21 mouse cellular contexts compared by ENCODE assay signal in the genomic region with DNA sequence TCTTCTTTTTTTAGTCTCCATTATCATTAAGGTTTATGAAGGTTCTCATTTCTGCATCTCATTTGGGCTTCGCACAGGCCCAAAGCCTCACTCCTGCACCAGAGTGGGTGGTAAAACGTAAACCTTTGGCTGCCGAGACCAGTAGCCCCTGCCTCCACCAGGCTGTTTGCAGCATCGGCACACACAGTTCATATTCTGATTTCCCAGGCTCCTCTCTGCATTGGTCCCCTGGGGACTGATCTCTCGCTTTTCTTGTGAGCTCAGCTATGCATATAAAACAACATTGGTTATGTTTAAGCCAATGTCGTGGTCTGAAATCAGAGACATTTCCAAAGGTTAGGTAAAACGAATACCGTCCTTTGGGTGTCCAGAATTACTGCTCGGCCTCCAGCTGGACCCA. TPM values are rescaled to one million over a fixed set of nuclear protein-coding genes. Genes with fewer than 3 reads are reported as not detected.
DNase-seq lines count a peak whose midpoint lies in the region; ATAC-seq lines count a peak whose summit lies in the region.
"Had no signal": no experiment of that assay in that cellular context is flagged by ENCODE, and none has a peak within 500 bp of the region (broad histone marks: within the 10 kb centered on the region; RNA-seq: fewer than 3 reads in every experiment).

No protein-coding gene starts in this region.

- peak overlapping the region; percentile 75 for H3K27ac ChIP-seq in neural tube, embryonic 13.5 days (replicated peaks)
- peak overlapping the region; percentile 70 for H3K27ac ChIP-seq in midbrain, embryonic 14.5 days (replicated peaks; ENCODE audit: low read depth, low read length)
- H3K27ac ChIP-seq: forebrain, embryonic 10.5 days; heart, embryonic 13.5 days; stomach, postnatal 0 days had no signal

- H3K36me3 ChIP-seq in neural tube, embryonic 13.5 days = 0 out of 2 replicates have a peak, but pooled peaks cover 3% of the 10 kb centered on the region
- H3K36me3 ChIP-seq in midbrain, embryonic 14.5 days (ENCODE audit: control insufficient read depth, insufficient read depth, low read length) = no peaks in the 10 kb centered on the region
- H3K36me3 ChIP-seq: forebrain, embryonic 10.5 days; G1E; heart, embryonic 13.5 days had no signal

- ATAC-seq in frontal cortex, adult (ENCODE audit: low TSS enrichment) = peak; percentile 27; the same call in 1 of the 2 replicates
- 0 out of 2 replicates have a peak, but pooled peaks have one; percentile 28 for ATAC-seq in neural tube, embryonic 13.5 days (ENCODE audit: low read depth)
- no peak for ATAC-seq in midbrain, embryonic 14.5 days (ENCODE audit: low FRiP score, low TSS enrichment)
- ATAC-seq in monocyte, adult 5-6 weeks (replicated peaks; ENCODE audit: insufficient number of reproducible peaks, low FRiP score, low TSS enrichment, poor library complexity, severe bottlenecking) = no peak
- ATAC-seq: CD4-positive, CD25-positive, alpha-beta regulatory T cell, adult 4 months; lung, postnatal 0 days had no signal

- H3K4me3 ChIP-seq in neural tube, embryonic 13.5 days = no peak overlapping the region
- no peak overlapping the region for H3K4me3 ChIP-seq in midbrain, embryonic 14.5 days (replicated peaks; ENCODE audit: low read depth, low read length)
- H3K4me3 ChIP-seq: forebrain, embryonic 10.5 days; heart, embryonic 13.5 days had no signal

- no peak for DNase-seq in frontal cortex, postnatal 14 days (ENCODE audit: low spot score in 2 of 2)
- DNase-seq in neural tube, embryonic 10.5 days (ENCODE audit: extremely low spot score, low spot score) = no peak
- DNase-seq in midbrain, embryonic 14.5 days = peak; percentile 77
- DNase-seq in gastrocnemius, postnatal 36 days = no peak
- DNase-seq: adrenal gland, postnatal 14 days; cerebellum, adult 11-12 months; cerebellum, postnatal 36 days; gastrocnemius, postnatal 10 days; heart, adult 18-20 months; liver; right cerebral cortex, adult 18-20 months; thymus, postnatal 14 days had no signal

- peaks cover 19% of the 10 kb centered on the region for H3K27me3 ChIP-seq in neural tube, embryonic 13.5 days
- H3K27me3 ChIP-seq in midbrain, embryonic 14.5 days (ENCODE audit: control insufficient read depth, insufficient read depth, low read length) = no peaks in the 10 kb centered on the region

- no peak overlapping the region for H3K4me2 ChIP-seq in neural tube, embryonic 13.5 days
- H3K4me2 ChIP-seq in midbrain, embryonic 14.5 days (ENCODE audit: low read length) = no peak overlapping the region
- H3K4me2 ChIP-seq: heart, embryonic 13.5 days had no signal

- H3K9ac ChIP-seq in neural tube, embryonic 13.5 days = no peak overlapping the region
- H3K9ac ChIP-seq in midbrain, embryonic 14.5 days (replicated peaks; ENCODE audit: low read length) = no peak overlapping the region
- H3K9ac ChIP-seq: heart, embryonic 13.5 days had no signal

- no peaks in the 10 kb centered on the region for H3K9me3 ChIP-seq in neural tube, embryonic 13.5 days
- no peaks in the 10 kb centered on the region for H3K9me3 ChIP-seq in midbrain, embryonic 14.5 days (ENCODE audit: control insufficient read depth, low read length)
- H3K9me3 ChIP-seq: forebrain, embryonic 10.5 days; heart, embryonic 13.5 days had no signal

- WGBS in neural tube, embryonic 13.5 days = 45% methylated on average over 9 of the region's 9 CpGs
- 46% methylated on average over 9 of the region's 9 CpGs for WGBS in midbrain, embryonic 14.5 days

- peaks cover 33% of the 10 kb centered on the region for H3K4me1 ChIP-seq in neural tube, embryonic 13.5 days (replicated peaks)
- H3K4me1 ChIP-seq in midbrain, embryonic 14.5 days (ENCODE audit: control insufficient read depth, insufficient read depth, low read length) = peaks cover 7% of the 10 kb centered on the region; the same call in 1 of the 2 replicates

- intact Hi-C loops in gastrocnemius, postnatal 36 days (cut with DNase I) = no loop called here

RNA-seq across cellular contexts. Expression of gene Smim12, which starts 32.3 kb away (rescaled TPM):
- polyA plus RNA-seq in neural tube, embryonic 13.5 days (2015; fragmentation: Nextera tagmentation; extraction: Ambion mirVana) = 57.9 and 60.3 TPM in 2 replicates
- 43.0 and 52.2 TPM in 2 replicates for polyA plus RNA-seq in midbrain, embryonic 14.5 days (2014; fragmentation: Nextera tagmentation; extraction: Ambion mirVana)
- total RNA-seq in gastrocnemius, postnatal 36 days (2021) = 10 to 100 TPM; 29.7 to 34.2 TPM
- total RNA-seq in monocyte, adult 5-6 weeks (2017) = 32.2 to 42.3 TPM (median 32.9 TPM) in 3 replicates

RNA-seq across cellular contexts. Expression of gene Dlgap3, which starts 42.3 kb away (rescaled TPM):
- polyA plus RNA-seq in neural tube, embryonic 13.5 days (2015; fragmentation: Nextera tagmentation; extraction: Ambion mirVana) = 12.3 and 13.4 TPM in 2 replicates
- 22.3 and 25.5 TPM in 2 replicates for polyA plus RNA-seq in midbrain, embryonic 14.5 days (2014; fragmentation: Nextera tagmentation; extraction: Ambion mirVana)
- under 1 TPM in 1 of 2 experiments, not detected in 1; 0.23 TPM for total RNA-seq in gastrocnemius, postnatal 36 days (2021)
- total RNA-seq in monocyte, adult 5-6 weeks (2017) = not detected in 3 replicates
- polyA plus RNA-seq: CD4-positive, CD25-positive, alpha-beta regulatory T cell, adult 4 months; G1E had no signal

Comparison
In these comparisons a context has a peak if more than half of its experiments do, and no peak if none do; other contexts are left out.
1. ATAC-seq: peak in frontal cortex, adult (single experiment) and neural tube, embryonic 13.5 days (single experiment); none in midbrain, embryonic 14.5 days (single experiment) and monocyte, adult 5-6 weeks (single experiment).